Mouse (Mus musculus) heart, embryonic 10.5 days (tissue): ENCODE results near the gene Pink1. TPM values are rescaled to one million over a fixed set of nuclear protein-coding genes. Genes with fewer than 3 reads are reported as not detected.

Experiments used
- DNase-seq: peaks from one replicate; pipeline ENCODE4 v3.0.0-alpha.2; 2017; ENCODE audit warnings: low spot score
- H3K27ac ChIP-seq: fragments of 300-500 bp; sonication (generic); 2 replicates; pipeline ENCODE4 v1.5.1; 2016; ENCODE audit warnings: mild to moderate bottlenecking
- H3K27me3 ChIP-seq: fragments of 300-500 bp; sonication (generic); 2 replicates; pipeline ENCODE4 v1.6.1; 2016; ENCODE audit warnings: mild to moderate bottlenecking; ENCODE audit not compliant: poor library complexity, insufficient read depth, severe bottlenecking
- H3K36me3 ChIP-seq: fragments of 300-500 bp; sonication (generic); 2 replicates; pipeline ENCODE4 v1.6.1; 2016; ENCODE audit warnings: mild to moderate bottlenecking, moderate library complexity
- H3K4me1 ChIP-seq: fragments of 300-500 bp; sonication (generic); 2 replicates; pipeline ENCODE4 v1.6.1; 2016; ENCODE audit warnings: mild to moderate bottlenecking
- H3K4me3 ChIP-seq: fragments of 300-500 bp; sonication (generic); 2 replicates; pipeline ENCODE4 v1.5.1; 2016; ENCODE audit warnings: mild to moderate bottlenecking, moderate library complexity
- H3K9me3 ChIP-seq: fragments of 300-500 bp; sonication (generic); 2 replicates; pipeline ENCODE4 v1.6.1; 2016; ENCODE audit warnings: mild to moderate bottlenecking, moderate library complexity
- WGBS: fragments of 180-500 bp; shearing (Covaris S2); methylation state at CpG from one replicate; pipeline ENCODE4 v1.1.7; 2016; 5-methylcytosine and 5-hydroxymethylcytosine counted together
- microRNA-seq: library from miRNA; unstranded; fragments of <30 nt; microRNA quantifications from one replicate; pipeline ENCODE4, GENCODE M21; 2017
- polyA plus RNA-seq: library from polyadenylated mRNA; unstranded; fragments of >200 nt; fragmentation: Nextera tagmentation; extraction: Ambion mirVana; gene quantifications from 2 replicates; pipeline ENCODE4 v1.2.1, GENCODE M21; 2016

The Pink1 gene
- polyA plus RNA-seq, 1 experiment from 2014 or later = 27.8 TPM

DNA sequence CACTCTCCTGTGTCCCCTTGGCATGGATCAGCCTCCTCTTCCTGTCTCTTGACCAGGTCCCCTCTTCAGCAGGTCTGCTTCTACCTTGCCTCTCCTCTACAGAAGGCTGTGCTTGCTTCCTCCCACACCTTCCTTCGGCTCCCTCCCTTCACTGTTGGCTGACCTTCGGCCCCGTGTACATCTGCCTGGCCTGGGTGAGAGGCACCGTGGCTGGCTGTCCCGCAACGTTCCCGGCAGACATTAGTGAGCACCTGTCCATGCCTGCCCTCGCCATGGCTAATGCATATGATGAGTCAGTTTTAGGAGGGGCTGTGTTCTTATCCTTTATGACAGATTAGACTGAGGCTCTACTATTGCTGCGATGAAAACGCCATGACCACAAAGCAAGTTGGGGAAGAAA lies 58.2 kb downstream of the Pink1 start:
- Histone ChIP-seq H3K27ac (no peak overlapping the region), H3K4me1 (peaks cover 15% of the 10 kb centered on the region; the same call in 1 of the 2 replicates), H3K36me3 (no peaks in the 10 kb centered on the region), H3K27me3 (peaks cover 52% of the 10 kb centered on the region), H3K4me3 (no peak overlapping the region), H3K9me3 (0 out of 2 replicates have a peak, but pooled peaks cover 3% of the 10 kb centered on the region)
- 83% methylated on average over 10 of the region's 10 CpGs for WGBS
- DNase-seq = no peak

Small RNA genes lying within 50 kb of the gene (microRNA-seq; reads per million reads assigned to microRNA genes)
- gene Gm27646 (not detected), gene Mir7019 (1.3 reads per million)

Other genes with a start within 250 kb of the Pink1 start
- gene Hp1bp3, start 110.0 kb downstream of the Pink1 start, polyA plus RNA-seq = 90.6 and 104 TPM in 2 replicates
- 0.65 and 0.89 TPM in 2 replicates for gene Sh2d5, start 75.9 kb downstream of the Pink1 start, polyA plus RNA-seq
- 0.60 and 0.64 TPM in 2 replicates for gene Kif17, start 75.9 kb downstream of the Pink1 start, polyA plus RNA-seq
- gene Ddost, start 21.6 kb downstream of the Pink1 start, polyA plus RNA-seq = 340 and 349 TPM in 2 replicates
- gene Cda, start 41.7 kb upstream of the Pink1 start, polyA plus RNA-seq = 4.5 and 5.2 TPM in 2 replicates
- 0.16 TPM in 1 of 2 replicates, not detected in the other for gene Fam43b, start 70.2 kb upstream of the Pink1 start, polyA plus RNA-seq
- 22.2 and 24.9 TPM in 2 replicates for gene Mul1, start 108.4 kb upstream of the Pink1 start, polyA plus RNA-seq
- 0.38 and 0.70 TPM in 2 replicates for gene Camk2n1, start 128.0 kb upstream of the Pink1 start, polyA plus RNA-seq